Mouse (Mus musculus) embryonic fibroblast, embryonic 13.5 days (primary cell): ENCODE data around the gene Mkrn3.

Experiments
- CTCF ChIP-seq: IDR thresholded peaks from 2 replicates; pipeline ENCODE4 v1.5.1; 2011; ENCODE audit warnings: mild to moderate bottlenecking, control low read depth, low read length, moderate library complexity, borderline replicate concordance; ENCODE audit not compliant: insufficient read depth
- POLR2A ChIP-seq: IDR thresholded peaks from 2 replicates; pipeline ENCODE4 v1.6.1; 2011; ENCODE audit warnings: low read depth, mild to moderate bottlenecking, control low read depth, low read length, moderate library complexity

- TF ChIP-seq POLR2A: no peak
- no peak for TF ChIP-seq CTCF
Measured at GRCm38 (mm10) chr7:62406573-62407050, 13.3 kb downstream of the Mkrn3 start.
